Mouse (Mus musculus) MEL (cell line): ENCODE measurements around the gene Ak3.

Source experiments
- CHD2 ChIP-seq: IDR thresholded peaks from 2 replicates; pipeline ENCODE4 v1.6.1; 2011; ENCODE audit warnings: low read length, improper control_type of control experiment
- CTCF ChIP-seq, 3 experiments: IDR thresholded peaks in 2 of 3; conservative IDR thresholded peaks in 1 of 3; 2 replicates each; pipeline ENCODE4 v1.5.1; 2011 to 2012; ENCODE audit warnings: low read length in 3 of 3, low read depth in 2 of 3, mild to moderate bottlenecking in 2 of 3, improper control_type of control experiment in 1 of 3, inconsistent platforms in 1 of 3, mixed read lengths in 1 of 3, moderate library complexity in 1 of 3; ENCODE audit not compliant: control insufficient read depth in 1 of 3, insufficient read depth in 1 of 3, poor library complexity in 1 of 3, severe bottlenecking in 1 of 3
- EP300 ChIP-seq, 2 experiments: IDR thresholded peaks; 2 replicates each; pipeline ENCODE4 v1.6.1; 2011; ENCODE audit warnings: improper control_type of control experiment in 2 of 2, low read length in 2 of 2, low read depth in 1 of 2, mild to moderate bottlenecking in 1 of 2
- JUND ChIP-seq: IDR thresholded peaks from 2 replicates; pipeline ENCODE4 v1.6.1; 2011; ENCODE audit warnings: low read depth, mild to moderate bottlenecking, improper control_type of control experiment, low read length
- MAFK ChIP-seq: IDR thresholded peaks from 2 replicates; pipeline ENCODE4 v1.6.1; 2011; ENCODE audit warnings: low read depth, mild to moderate bottlenecking, low read length, improper control_type of control experiment, borderline replicate concordance
- MAZ ChIP-seq: IDR thresholded peaks from 2 replicates; pipeline ENCODE4 v1.6.1; 2012; ENCODE audit warnings: low read depth, mild to moderate bottlenecking, inconsistent platforms, low read length, improper control_type of control experiment
- MXI1 ChIP-seq: IDR thresholded peaks from 2 replicates; pipeline ENCODE4 v1.6.1; 2011; ENCODE audit warnings: mild to moderate bottlenecking, low read depth, low read length, improper control_type of control experiment
- POLR2A ChIP-seq, 2 experiments: IDR thresholded peaks; 2 replicates each; pipeline ENCODE4 v1.6.1; 2011 to 2012; ENCODE audit warnings: low read length in 2 of 2, mild to moderate bottlenecking in 2 of 2, control low read depth in 1 of 2, improper control_type of control experiment in 1 of 2, low read depth in 1 of 2, moderate library complexity in 1 of 2; ENCODE audit not compliant: control insufficient read depth in 1 of 2, insufficient read depth in 1 of 2, poor library complexity in 1 of 2
- RAD21 ChIP-seq: IDR thresholded peaks from 2 replicates; pipeline ENCODE4 v1.6.1; 2011; ENCODE audit warnings: mild to moderate bottlenecking, low read depth, low read length, improper control_type of control experiment
- TBP ChIP-seq: IDR thresholded peaks from 2 replicates; pipeline ENCODE4 v1.8.0; 2011; ENCODE audit warnings: low read depth, low read length, improper control_type of control experiment
- USF1 ChIP-seq: IDR thresholded peaks from 2 replicates; pipeline ENCODE4 v1.6.1; 2014; ENCODE audit warnings: low read depth, mild to moderate bottlenecking, inconsistent platforms, low read length, improper control_type of control experiment, moderate library complexity

- TF ChIP-seq CTCF (IDR thresholded peaks at IDR 0.05 in 2 of 3, conservative IDR thresholded peaks at IDR 0.05 in 1 of 3; ENCODE audit: control insufficient read depth in 1 of 3, insufficient read depth in 1 of 3, low read depth in 2 of 3, low read length in 3 of 3, poor library complexity in 1 of 3, severe bottlenecking in 1 of 3) (no peak), TBP (no peak), CHD2 (no peak), MAFK (no peak), MAZ (no peak), MXI1 (no peak), JUND (no peak), EP300 (IDR thresholded peaks at IDR 0.05; ENCODE audit: low read depth in 1 of 2, low read length in 2 of 2) (no peak), POLR2A (IDR thresholded peaks at IDR 0.05; ENCODE audit: control insufficient read depth in 1 of 2, insufficient read depth in 1 of 2, low read depth in 1 of 2, low read length in 2 of 2, poor library complexity in 1 of 2) (no peak), USF1 (no peak), RAD21 (no peak)
These were observed 2.4 kb downstream of the Ak3 start for GRCm38 (mm10) chr19:29045369-29045768.
